Mouse (Mus musculus) liver, embryonic 11.5 days (tissue): ENCODE data around the gene Cldn6. TPM values are rescaled to one million over a fixed set of nuclear protein-coding genes. Genes with fewer than 3 reads are reported as not detected.

Source experiments
- ATAC-seq: fragments of 200-750 bp; cut with Nextera tagmentation; replicated peaks from 2 replicates; pipeline ENCODE4 v1.8.0; 2017; ENCODE audit warnings: moderate number of reproducible peaks, mild to moderate bottlenecking, moderate TSS enrichment, moderate library complexity; ENCODE audit not compliant: low FRiP score
- DNase-seq: peaks from one replicate; pipeline ENCODE4 v3.0.0-alpha.2; 2017; ENCODE audit warnings: low spot score
- H3K27ac ChIP-seq: fragments of 300-500 bp; sonication (generic); 2 replicates; pipeline ENCODE4 v1.5.1; 2014; ENCODE audit warnings: mild to moderate bottlenecking, low read depth, low read length, control low read depth
- H3K27me3 ChIP-seq: fragments of 300-500 bp; sonication (generic); replicated peaks from 2 replicates; pipeline ENCODE4 v1.6.1; 2014; ENCODE audit warnings: low read length, mixed read lengths; ENCODE audit not compliant: control insufficient read depth, insufficient read depth
- H3K36me3 ChIP-seq: fragments of 300-500 bp; sonication (generic); 2 replicates; pipeline ENCODE4 v1.6.1; 2014; ENCODE audit warnings: mild to moderate bottlenecking, low read length, moderate library complexity, mixed read lengths; ENCODE audit not compliant: control insufficient read depth, insufficient read depth
- H3K4me1 ChIP-seq: fragments of 300-500 bp; sonication (generic); replicated peaks from 2 replicates; pipeline ENCODE4 v1.6.1; 2014; ENCODE audit warnings: low read length, mixed read lengths; ENCODE audit not compliant: control insufficient read depth, insufficient read depth
- H3K4me2 ChIP-seq: fragments of 300-500 bp; sonication (generic); 2 replicates; pipeline ENCODE4 v1.6.1; 2014; ENCODE audit warnings: mild to moderate bottlenecking, control low read depth, moderate library complexity
- H3K4me3 ChIP-seq: fragments of 300-500 bp; sonication (generic); 2 replicates; pipeline ENCODE4 v1.5.1; 2014; ENCODE audit warnings: low read depth, low read length, control low read depth
- H3K9ac ChIP-seq: fragments of 300-500 bp; sonication (generic); 2 replicates; pipeline ENCODE4 v1.6.1; 2014; ENCODE audit warnings: low read depth, low read length, control low read depth
- H3K9me3 ChIP-seq: fragments of 300-500 bp; sonication (generic); 2 replicates; pipeline ENCODE4 v1.6.1; 2016; ENCODE audit warnings: low read length, inconsistent platforms, mixed read lengths; ENCODE audit not compliant: control insufficient read depth
- WGBS: fragments of 180-500 bp; shearing (Covaris S2); extraction: QIAGEN DNeasy Blood & Tissue Kit; methylation state at CpG from one replicate; pipeline ENCODE4 v1.1.7; 2014; 5-methylcytosine and 5-hydroxymethylcytosine counted together
- polyA plus RNA-seq: library from polyadenylated mRNA; unstranded; fragments of >200 nt; fragmentation: Nextera tagmentation; extraction: Ambion mirVana; gene quantifications from 2 replicates; pipeline ENCODE4 v1.2.1, GENCODE M21; 2014

The Cldn6 gene
- polyA plus RNA-seq, 1 experiment from 2014 or later = 9.9 TPM

DNA sequence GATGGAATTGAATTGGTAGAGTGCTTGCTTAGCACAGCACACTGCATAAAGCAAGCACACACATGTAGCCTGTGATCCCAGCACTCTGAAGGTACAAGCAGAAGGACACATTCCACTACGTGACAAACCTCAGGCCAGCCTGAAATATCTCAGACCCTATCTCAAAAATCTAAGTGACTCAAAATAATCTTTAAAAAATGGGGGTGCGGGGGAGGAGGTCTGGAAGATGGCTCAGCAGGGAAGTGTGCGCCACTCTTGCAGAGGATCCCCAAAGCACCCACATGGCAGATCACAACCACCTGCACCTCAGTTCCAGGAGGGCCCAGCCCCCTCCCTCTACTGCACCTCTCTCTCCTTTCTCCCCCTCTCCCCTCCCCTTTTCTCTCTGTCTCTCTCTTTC lies 7.5 kb upstream of the Cldn6 start:
- ATAC-seq = no peak

GRCm38 (mm10) chr17:23672761-23673160 lies 6.3 kb upstream of the Cldn6 start:
- DNase-seq = no peak
- Histone ChIP-seq H3K36me3 (peaks cover 5% of the 10 kb centered on the region), H3K4me3 (peak overlapping the region; percentile 71), H3K4me2 (peak overlapping the region; percentile 85), H3K9ac (peak overlapping the region; percentile 69; the same call in 1 of the 2 replicates), H3K27ac (no peak overlapping the region), H3K9me3 (no peaks in the 10 kb centered on the region), H3K27me3 (peaks cover 6% of the 10 kb centered on the region), H3K4me1 (peaks cover 27% of the 10 kb centered on the region)
- no peak for ATAC-seq
- 50% methylated on average over 3 of the region's 3 CpGs for WGBS

More for the DNA sequence above, 7.5 kb upstream of the Cldn6 start:
- Histone ChIP-seq H3K9ac (no peak overlapping the region), H3K27me3 (peaks cover 6% of the 10 kb centered on the region), H3K4me1 (peaks cover 22% of the 10 kb centered on the region), H3K27ac (no peak overlapping the region), H3K9me3 (no peaks in the 10 kb centered on the region), H3K4me3 (no peak overlapping the region), H3K4me2 (no peak overlapping the region), H3K36me3 (peaks cover 5% of the 10 kb centered on the region)
- DNase-seq = no peak
- WGBS = 87% methylated on average over 3 of the region's 3 CpGs

GRCm38 (mm10) chr17:23673424-23674073 lies 5.5 kb upstream of the Cldn6 start, which contains the start of the genes Hcfc1r1 and Thoc6:
TSS of gene Hcfc1r1 (plus strand) at chr17:23673596.
TSS of gene Thoc6 (minus strand) at chr17:23673882.
- peak within 1 kb of the TSS; percentile 71 for H3K4me3 ChIP-seq
- ATAC-seq = peak; percentile 94

DNA sequence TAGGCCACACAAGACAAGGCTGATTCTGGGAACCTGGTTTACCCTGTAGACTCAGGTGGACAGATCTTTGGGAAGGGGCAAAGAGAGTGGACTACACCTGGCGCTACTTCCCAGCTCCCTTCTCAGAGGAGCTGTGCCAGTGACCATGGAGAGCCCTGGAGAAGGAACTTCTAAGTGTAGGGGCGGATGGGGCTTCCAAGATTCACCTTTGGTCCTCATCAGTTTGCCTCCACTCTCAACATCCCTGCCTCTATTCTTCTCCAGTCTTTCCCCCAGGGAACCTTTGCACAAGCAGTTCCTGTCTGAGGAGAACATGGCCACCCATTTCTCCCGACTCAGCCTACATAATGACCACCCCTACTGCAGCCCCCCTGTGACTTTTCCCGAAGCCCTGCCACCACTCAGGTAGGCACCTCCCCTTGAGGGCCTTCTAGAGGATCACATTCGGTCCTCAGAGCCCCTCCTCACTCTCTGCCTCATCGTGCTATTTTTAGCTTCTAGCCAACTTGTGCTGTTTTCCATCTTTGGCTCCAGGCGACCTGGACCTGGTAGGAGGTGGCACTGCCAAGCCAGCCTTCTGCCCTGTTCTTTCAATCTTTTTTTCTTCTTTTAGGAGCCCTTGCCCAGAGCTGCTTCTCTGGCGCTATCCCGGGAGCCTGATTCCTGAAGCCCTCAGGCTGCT lies 4.6 kb upstream of the Cldn6 start:
- H3K9ac ChIP-seq = peak overlapping the region; percentile 69
- H3K27ac ChIP-seq = peak overlapping the region; percentile 56; the same call in 1 of the 2 replicates
- peaks cover 2% of the 10 kb centered on the region; the same call in 1 of the 2 replicates for H3K36me3 ChIP-seq
- peaks cover 28% of the 10 kb centered on the region for H3K4me1 ChIP-seq
- peaks cover 17% of the 10 kb centered on the region for H3K27me3 ChIP-seq
- H3K9me3 ChIP-seq = no peaks in the 10 kb centered on the region
- ATAC-seq = 0 out of 2 replicates have a peak, but pooled peaks have one; percentile 1
- H3K4me2 ChIP-seq = peak overlapping the region; percentile 85
- no peak for DNase-seq
- peak overlapping the region; percentile 71 for H3K4me3 ChIP-seq
- WGBS = 30% methylated on average over 9 of the region's 9 CpGs

More at GRCm38 (mm10) chr17:23673424-23674073, 5.5 kb upstream of the Cldn6 start, which contains the start of the genes Hcfc1r1 and Thoc6:
- Histone ChIP-seq H3K27me3 (peaks cover 8% of the 10 kb centered on the region), H3K4me1 (peaks cover 27% of the 10 kb centered on the region), H3K36me3 (peaks cover 5% of the 10 kb centered on the region), H3K27ac (peak within 1 kb of the TSS; percentile 56), H3K9ac (peak within 1 kb of the TSS; percentile 69), H3K4me2 (peak within 1 kb of the TSS; percentile 85), H3K9me3 (no peaks in the 10 kb centered on the region)
- under 1% methylated on average over 45 of the region's 45 CpGs for WGBS
- DNase-seq = peak; percentile 93

DNA sequence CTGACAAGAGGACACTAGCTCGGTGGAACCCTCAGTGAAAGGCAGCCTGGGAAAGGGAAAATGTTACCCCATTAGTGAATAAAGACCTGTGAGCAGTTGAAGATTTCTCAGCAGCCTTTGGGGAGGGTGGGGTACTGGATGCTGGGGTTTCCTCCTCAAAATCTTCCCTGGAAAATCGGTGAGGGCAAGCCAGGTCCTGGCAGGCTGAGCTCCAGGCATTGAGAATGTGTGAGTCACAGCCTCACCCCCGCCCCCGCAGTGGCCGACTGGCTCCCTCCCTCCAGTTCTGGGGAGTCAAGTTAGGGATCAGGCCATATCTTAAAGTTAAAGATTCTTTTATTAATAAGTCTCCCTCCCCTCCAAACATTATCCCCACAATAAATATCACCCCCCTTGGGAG lies 3.9 kb upstream of the Cldn6 start:
- WGBS = 25% methylated on average over 5 of the region's 5 CpGs
- Histone ChIP-seq H3K36me3 (no peaks in the 10 kb centered on the region; the same call in 1 of the 2 replicates), H3K4me3 (0 out of 2 replicates have a peak overlapping the region, but pooled peaks have one; percentile 11), H3K9ac (no peak overlapping the region), H3K27ac (no peak overlapping the region), H3K9me3 (no peaks in the 10 kb centered on the region), H3K4me1 (peaks cover 29% of the 10 kb centered on the region), H3K27me3 (peaks cover 24% of the 10 kb centered on the region), H3K4me2 (peak overlapping the region; percentile 99)
- DNase-seq (no peak), ATAC-seq (no peak)

- Histone ChIP-seq H3K4me3 (peak overlapping the region; percentile 65), H3K36me3 (no peaks in the 10 kb centered on the region; the same call in 1 of the 2 replicates), H3K4me2 (peak overlapping the region; percentile 99), H3K27ac (no peak overlapping the region), H3K27me3 (peaks cover 30% of the 10 kb centered on the region), H3K9me3 (no peaks in the 10 kb centered on the region), H3K9ac (no peak overlapping the region), H3K4me1 (peaks cover 29% of the 10 kb centered on the region)
- WGBS = 12% methylated on average over 15 of the region's 15 CpGs
- no peak for DNase-seq
- ATAC-seq = no peak
Measured at GRCm38 (mm10) chr17:23675564-23676281, 3.3 kb upstream of the Cldn6 start.

DNA sequence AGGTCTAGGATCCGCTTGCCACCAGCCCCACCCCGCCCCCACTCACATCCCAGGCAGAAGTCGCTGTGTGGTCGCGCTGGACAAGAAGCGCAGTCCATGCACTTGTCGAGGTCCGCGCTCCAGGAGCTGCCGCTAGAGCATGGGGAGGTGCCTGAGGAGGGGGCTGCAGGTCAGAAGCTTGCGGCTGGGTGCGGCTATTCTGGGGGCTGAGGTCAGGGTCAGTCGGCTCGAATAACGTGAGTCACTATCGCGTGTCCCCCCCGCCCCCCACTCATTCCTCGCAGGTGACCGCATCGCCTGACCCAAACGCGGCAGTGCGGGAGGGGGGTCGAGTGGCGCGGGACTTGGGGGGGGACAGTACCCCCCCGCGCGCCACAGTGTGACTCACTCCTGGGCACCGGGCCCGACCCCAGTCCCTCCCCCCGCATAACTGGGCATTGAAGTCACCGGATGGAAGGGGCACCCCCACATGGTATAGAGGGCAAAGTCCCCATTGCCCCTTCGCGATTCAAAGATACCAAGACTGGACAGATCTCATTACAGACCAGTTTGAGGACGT lies 2.5 kb upstream of the Cldn6 start:
- H3K9me3 ChIP-seq = no peaks in the 10 kb centered on the region
- ATAC-seq (no peak), DNase-seq (no peak)
- H3K4me1 ChIP-seq = peaks cover 29% of the 10 kb centered on the region
- peak overlapping the region; percentile 65 for H3K4me3 ChIP-seq
- peak overlapping the region; percentile 99 for H3K4me2 ChIP-seq
- no peaks in the 10 kb centered on the region for H3K36me3 ChIP-seq
- WGBS = under 1% methylated on average over 37 of the region's 37 CpGs
- no peak overlapping the region for H3K27ac ChIP-seq
- peaks cover 38% of the 10 kb centered on the region for H3K27me3 ChIP-seq
- H3K9ac ChIP-seq = peak overlapping the region; percentile 64

GRCm38 (mm10) chr17:23677236-23677679 lies 1.8 kb upstream of the Cldn6 start, which contains the start of gene Tnfrsf12a:
TSS of gene Tnfrsf12a (minus strand) at chr17:23677468.
- DNase-seq (peak; percentile 85), ATAC-seq (peak; percentile 52)
- WGBS = under 1% methylated on average over 34 of the region's 34 CpGs
- peak within 1 kb of the TSS; percentile 63 for H3K27ac ChIP-seq
- no peaks in the 10 kb centered on the region for H3K9me3 ChIP-seq
- H3K27me3 ChIP-seq = peaks cover 45% of the 10 kb centered on the region
- peak within 1 kb of the TSS; percentile 65 for H3K4me3 ChIP-seq
- H3K4me2 ChIP-seq = peak within 1 kb of the TSS; percentile 99
- no peaks in the 10 kb centered on the region for H3K36me3 ChIP-seq
- H3K4me1 ChIP-seq = peaks cover 29% of the 10 kb centered on the region
- peak within 1 kb of the TSS; percentile 64 for H3K9ac ChIP-seq
